Mouse (Mus musculus) retina, postnatal 7 days (tissue): Measurements from ENCODE around the gene Taf6l.

Experiments
- DNase-seq: peaks from one replicate; pipeline ENCODE4 v3.0.0-alpha.2; 2012; ENCODE audit warnings: low read depth, low spot score

The Taf6l gene

GRCm38 (mm10) chr19:8786008-8786781 lies at the start of gene Taf6l:
Gene Taf6l (minus strand): TSS chr19:8786417.
- peak; percentile 87 for DNase-seq

GRCm38 (mm10) chr19:8832971-8833370 lies 46.8 kb upstream of the Taf6l start:
- DNase-seq: no peak

GRCm38 (mm10) chr19:8831262-8831661 lies 45.0 kb upstream of the Taf6l start:
- no peak for DNase-seq

GRCm38 (mm10) chr19:8830664-8831063 lies 44.4 kb upstream of the Taf6l start:
- DNase-seq: no peak

- no peak for DNase-seq
Observed at GRCm38 (mm10) chr19:8829660-8830059, 43.4 kb upstream of the Taf6l start, which contains the start of gene AC129217.1. Gene AC129217.1 (plus strand): TSS chr19:8829773.

GRCm38 (mm10) chr19:8822696-8823095 lies 36.5 kb upstream of the Taf6l start:
- DNase-seq: no peak

- DNase-seq: no peak
Observed at GRCm38 (mm10) chr19:8821146-8821545, 34.9 kb upstream of the Taf6l start.

GRCm38 (mm10) chr19:8820424-8820956 lies 34.3 kb upstream of the Taf6l start:
- DNase-seq: no peak

GRCm38 (mm10) chr19:8819596-8820423 lies 33.6 kb upstream of the Taf6l start, which contains the start of gene Hnrnpul2:
Gene Hnrnpul2 (plus strand): TSS chr19:8820010.
- DNase-seq: peak; percentile 97

- peak; percentile 92 for DNase-seq
Observed at GRCm38 (mm10) chr19:8818801-8819595, 32.8 kb upstream of the Taf6l start, which contains the start of gene Ttc9c. Gene Ttc9c (minus strand): TSS chr19:8819333.

- DNase-seq: no peak
Observed at GRCm38 (mm10) chr19:8818301-8818798, 32.1 kb upstream of the Taf6l start.

GRCm38 (mm10) chr19:8817001-8817400 lies 30.8 kb upstream of the Taf6l start:
- DNase-seq: peak; percentile 70

GRCm38 (mm10) chr19:8815812-8816211 lies 29.6 kb upstream of the Taf6l start:
- no peak for DNase-seq

- DNase-seq: no peak
Observed at GRCm38 (mm10) chr19:8806810-8807209, 20.6 kb upstream of the Taf6l start.

GRCm38 (mm10) chr19:8803879-8804660 lies 17.9 kb upstream of the Taf6l start:
- no peak for DNase-seq

GRCm38 (mm10) chr19:8803204-8803780 lies 17.1 kb upstream of the Taf6l start:
- DNase-seq: no peak

GRCm38 (mm10) chr19:8802130-8802821 lies 16.1 kb upstream of the Taf6l start, which contains the start of gene Zbtb3:
Gene Zbtb3 (plus strand): TSS chr19:8802555.
- peak; percentile 90 for DNase-seq

GRCm38 (mm10) chr19:8798947-8799315 lies 12.7 kb upstream of the Taf6l start:
- no peak for DNase-seq

- DNase-seq: peak; percentile 81
Observed at GRCm38 (mm10) chr19:8798264-8798946, 12.2 kb upstream of the Taf6l start, which contains the start of gene Polr2g. Gene Polr2g (minus strand): TSS chr19:8798577.
